Mouse (Mus musculus) splenic B cell, adult 2 months (primary cell): ENCODE data around the gene Cryba1.
"Not testable (repeated sequence)": the region's sequence is repeated elsewhere in the genome, so short reads cannot be mapped to it uniquely, and the experiment has no call there.

ENCODE experiments used
- DNase-seq: peaks from one replicate; pipeline ENCODE4 v3.0.0-alpha.2; 2011; ENCODE audit warnings: low read depth, low spot score
- H3K27me3 ChIP-seq: 2 replicates; pipeline ENCODE4 v1.6.1; 2012; ENCODE audit warnings: mild to moderate bottlenecking, low read length, moderate library complexity, mixed read lengths; ENCODE audit not compliant: control insufficient read depth, poor library complexity, insufficient read depth, severe bottlenecking
- H3K36me3 ChIP-seq: 2 replicates; pipeline ENCODE4 v1.6.1; 2012; ENCODE audit warnings: mild to moderate bottlenecking, low read length, moderate library complexity, mixed read lengths; ENCODE audit not compliant: control insufficient read depth, poor library complexity, insufficient read depth, severe bottlenecking

The Cryba1 gene

GRCm38 (mm10) chr11:77725183-77725582, at the start of gene Cryba1:
Gene Cryba1, minus strand, starts transcription at chr11:77725283.
- DNase-seq, result no peak
- Histone ChIP-seq H3K36me3 (no peaks in the 10 kb centered on the region), H3K27me3 (no peaks in the 10 kb centered on the region)

DNA sequence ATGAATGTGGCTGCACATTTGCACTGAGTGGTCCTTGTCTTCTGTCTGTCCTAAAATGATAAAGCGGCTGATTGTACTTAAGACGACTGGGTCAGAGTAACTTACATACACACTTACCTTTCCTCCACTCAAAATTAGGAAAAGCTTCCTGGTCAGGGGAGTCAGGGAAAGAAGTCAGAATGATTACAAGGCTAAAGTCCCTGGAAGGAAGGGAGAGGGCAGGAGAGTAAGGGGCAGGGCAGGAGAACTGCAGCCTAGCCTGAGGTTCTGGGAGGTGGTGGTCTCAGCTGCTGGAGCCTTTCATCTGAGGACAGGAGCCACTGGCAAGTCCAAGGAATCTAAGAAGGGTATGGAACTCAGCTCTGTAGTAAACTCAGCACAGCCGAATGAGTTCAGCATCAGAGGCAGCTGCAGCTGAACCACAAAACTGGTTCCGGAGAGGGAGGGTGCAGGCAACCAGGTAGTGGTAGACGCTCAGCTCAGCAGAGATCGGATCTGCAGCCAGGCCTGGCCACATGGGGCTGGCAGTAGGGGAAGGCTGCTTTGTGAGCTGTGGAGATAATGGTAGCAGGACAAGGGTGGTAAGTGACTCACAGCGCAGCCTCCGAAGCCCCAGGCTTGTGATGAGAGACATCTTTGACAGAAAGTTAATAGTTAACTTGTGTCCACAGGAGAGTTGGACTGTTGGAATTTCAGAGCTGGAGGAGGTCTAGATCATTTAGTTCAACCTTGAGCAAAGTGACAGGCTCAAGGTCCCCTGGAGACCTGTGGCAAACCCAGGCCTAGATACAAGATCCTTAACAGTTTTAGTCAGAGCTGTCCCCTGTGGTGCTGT, 47.0 kb upstream of the Cryba1 start:
- Histone ChIP-seq H3K36me3 (no peaks in the 10 kb centered on the region), H3K27me3 (no peaks in the 10 kb centered on the region)
- DNase-seq, result no peak

DNA sequence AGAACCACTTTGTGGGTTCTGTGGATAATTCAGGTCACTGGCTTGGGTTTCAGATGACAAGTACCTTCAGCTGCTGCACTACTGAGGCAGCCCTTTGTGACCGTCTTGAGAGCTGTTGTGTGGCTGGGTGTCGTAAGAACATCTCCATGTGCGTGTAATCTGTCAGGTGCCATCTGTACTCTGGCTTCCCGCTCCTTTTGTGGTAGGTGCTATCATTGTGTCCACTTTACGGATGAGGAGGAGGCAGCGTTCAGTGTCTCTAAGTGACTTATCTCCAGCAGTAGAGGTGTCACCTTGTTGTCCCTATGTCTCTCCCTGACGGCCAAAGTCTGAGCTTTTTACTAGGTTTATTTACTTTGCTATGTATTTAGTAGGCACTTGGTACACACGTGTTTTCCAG, 45.3 kb upstream of the Cryba1 start:
- H3K27me3 ChIP-seq, result no peaks in the 10 kb centered on the region
- H3K36me3 ChIP-seq, result no peaks in the 10 kb centered on the region
- DNase-seq, result no peak

DNA sequence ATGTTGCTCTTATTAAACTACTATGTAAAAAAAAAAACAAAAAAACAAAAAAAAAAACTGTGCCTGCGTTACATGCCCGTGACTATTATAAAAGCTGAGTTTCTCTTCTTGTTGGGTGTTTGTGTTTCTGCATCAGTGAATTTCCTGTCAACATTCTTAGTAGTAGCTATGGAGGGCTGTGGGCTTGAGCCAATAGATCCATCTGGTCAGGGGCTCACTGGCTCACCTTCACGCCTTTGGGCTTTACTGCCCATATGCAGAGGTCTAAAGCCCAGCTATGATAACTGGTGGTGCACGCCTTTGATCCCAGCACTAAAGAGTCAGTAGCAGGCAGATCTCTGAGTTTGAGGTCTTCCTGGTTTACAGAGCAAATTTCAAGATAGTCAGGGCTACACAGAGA, 44.4 kb upstream of the Cryba1 start:
- no peaks in the 10 kb centered on the region for H3K36me3 ChIP-seq
- DNase-seq, result no peak
- no peaks in the 10 kb centered on the region for H3K27me3 ChIP-seq

DNA sequence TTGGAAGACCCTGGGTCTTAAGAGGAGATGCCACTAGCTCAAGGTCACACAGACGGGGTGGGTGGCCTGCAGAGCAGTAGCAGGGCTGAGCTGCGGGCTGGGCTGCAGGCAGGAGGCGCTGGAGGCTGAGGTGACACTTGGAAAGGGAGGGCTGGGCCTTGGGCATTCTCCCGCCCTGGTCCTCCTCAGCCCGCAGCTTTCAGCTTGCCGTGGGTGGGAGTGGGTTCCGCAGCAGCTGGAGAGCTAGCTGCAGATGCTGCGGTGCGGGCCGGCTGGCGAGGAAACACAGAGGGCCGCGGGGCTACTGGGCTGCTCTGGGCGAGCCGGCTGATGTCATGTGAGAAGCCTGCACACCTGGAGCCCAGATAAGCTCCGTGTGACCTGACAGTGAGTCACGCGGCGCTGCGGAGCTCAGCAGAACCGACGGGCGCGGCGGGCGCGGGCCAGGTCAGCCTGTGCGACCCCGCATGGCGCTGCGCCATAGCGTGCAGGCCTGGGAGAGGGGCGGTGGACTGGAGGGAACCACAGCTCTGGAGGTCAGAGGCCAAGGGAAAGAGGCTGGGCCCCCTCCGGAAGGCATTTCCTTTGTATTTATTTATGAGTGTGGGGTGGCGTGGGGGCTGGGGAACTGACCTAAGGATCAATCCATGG, 41.4 kb upstream of the Cryba1 start:
- Histone ChIP-seq H3K27me3 (no peaks in the 10 kb centered on the region), H3K36me3 (no peaks in the 10 kb centered on the region)
- peak; percentile 35 for DNase-seq

DNA sequence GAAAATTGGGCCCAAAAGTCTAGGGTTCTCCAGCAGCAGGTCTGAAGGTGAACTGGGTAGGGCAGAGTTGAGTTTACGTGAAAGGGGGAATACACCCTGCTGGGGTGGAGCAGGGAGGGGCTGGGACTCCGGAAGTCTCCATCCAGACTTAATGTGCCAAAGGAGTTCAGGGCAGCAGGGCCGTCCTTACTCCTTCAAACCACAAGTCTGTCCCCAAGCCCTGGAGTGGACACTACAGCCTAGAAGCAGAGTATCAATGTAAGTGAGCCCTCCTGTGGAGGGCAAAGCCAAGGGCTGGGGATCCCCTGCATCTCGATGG, 40.3 kb upstream of the Cryba1 start:
- Histone ChIP-seq H3K27me3 (no peaks in the 10 kb centered on the region), H3K36me3 (no peaks in the 10 kb centered on the region)
- DNase-seq, result no peak

DNA sequence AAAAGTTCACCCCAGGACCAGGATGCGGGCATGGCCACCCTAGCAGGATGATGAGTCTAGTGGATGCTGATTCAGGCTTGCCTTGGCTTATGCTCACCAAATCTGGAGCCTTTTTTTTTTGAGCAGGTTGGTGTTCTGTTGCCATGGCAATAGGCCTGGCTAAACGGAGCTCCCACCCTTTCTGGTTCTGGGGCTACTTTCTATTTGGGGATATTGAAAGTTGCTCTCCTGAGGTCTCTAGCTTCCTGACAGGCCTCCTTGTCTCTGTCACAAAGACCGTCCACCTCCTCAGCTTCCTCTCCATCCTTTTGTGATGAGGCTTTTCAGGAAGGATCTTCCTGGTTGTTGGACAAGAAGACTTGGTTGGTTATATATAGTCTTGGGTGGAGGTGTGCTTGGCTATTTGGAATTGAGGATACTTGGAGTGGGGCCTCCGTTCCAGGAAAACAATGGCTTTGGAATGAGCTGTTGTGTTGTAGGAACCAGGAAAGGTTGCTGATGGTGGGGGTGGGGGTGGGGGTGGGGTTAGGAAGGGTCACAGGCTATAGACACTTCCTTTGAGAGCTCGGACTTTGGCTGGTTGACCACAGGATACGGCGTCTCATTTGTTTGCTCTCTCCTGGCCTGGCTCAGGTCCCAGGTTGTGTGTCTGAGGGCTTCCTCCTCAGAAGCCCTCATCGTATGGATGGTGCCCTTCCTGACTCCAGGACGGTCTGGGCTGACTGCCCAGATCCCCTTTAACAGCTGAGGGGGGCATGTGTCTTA, 39.8 kb upstream of the Cryba1 start:
- no peaks in the 10 kb centered on the region for H3K27me3 ChIP-seq
- H3K36me3 ChIP-seq, result no peaks in the 10 kb centered on the region
- no peak for DNase-seq

GRCm38 (mm10) chr11:77763673-77764340, 38.7 kb upstream of the Cryba1 start:
- DNase-seq, result no peak
- Histone ChIP-seq H3K36me3 (no peaks in the 10 kb centered on the region), H3K27me3 (no peaks in the 10 kb centered on the region)

DNA sequence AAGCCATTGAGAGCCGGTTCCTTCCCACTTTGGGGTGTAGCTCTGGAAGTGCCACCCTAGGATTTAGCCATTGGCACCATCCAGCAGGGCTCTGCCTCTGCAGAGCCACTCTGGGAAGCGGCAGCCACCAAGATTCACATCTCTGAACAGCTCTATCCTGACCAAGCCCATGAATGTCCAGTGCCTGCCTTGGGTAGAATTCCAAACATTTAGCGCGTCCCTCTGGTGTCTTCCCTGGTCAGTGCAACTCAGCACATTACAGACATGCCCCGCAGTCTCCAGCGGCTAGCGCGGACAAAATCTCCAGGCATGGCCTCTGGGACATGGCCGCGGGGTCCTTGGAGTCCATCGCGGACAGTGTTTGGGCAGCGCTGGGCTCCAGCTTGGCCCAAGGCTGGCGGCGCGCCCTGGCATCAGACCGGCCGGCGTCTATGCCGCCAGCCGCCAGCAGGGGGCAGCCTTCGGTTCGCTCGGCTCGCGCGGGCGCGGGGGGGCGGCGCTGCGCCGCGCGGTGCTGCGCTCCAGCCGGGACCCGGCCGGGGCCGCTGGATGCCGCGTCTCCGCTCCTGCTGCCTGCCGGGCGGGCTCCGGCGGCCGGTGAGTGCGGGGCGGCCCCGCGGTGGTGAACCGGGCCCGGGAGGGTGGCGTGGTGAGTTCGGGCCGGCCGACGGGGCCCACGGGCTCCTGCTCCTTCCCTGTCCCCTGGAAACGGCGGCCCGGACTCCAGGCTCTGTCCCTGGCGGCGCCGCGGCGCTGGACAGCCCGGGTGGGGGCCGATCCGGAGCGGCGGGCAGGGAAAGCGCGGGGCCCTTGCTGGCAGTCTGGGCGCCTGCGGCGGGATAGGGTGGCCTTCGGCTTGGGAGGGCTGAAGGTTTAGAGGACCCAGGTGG, 37.9 kb upstream of the Cryba1 start, which contains the start of gene Myo18a:
TSS of gene Myo18a (plus strand) at position 464 of the 890 bp plus-strand sequence.
- no peaks in the 10 kb centered on the region for H3K36me3 ChIP-seq
- no peaks in the 10 kb centered on the region for H3K27me3 ChIP-seq
- peak; percentile 83 for DNase-seq

DNA sequence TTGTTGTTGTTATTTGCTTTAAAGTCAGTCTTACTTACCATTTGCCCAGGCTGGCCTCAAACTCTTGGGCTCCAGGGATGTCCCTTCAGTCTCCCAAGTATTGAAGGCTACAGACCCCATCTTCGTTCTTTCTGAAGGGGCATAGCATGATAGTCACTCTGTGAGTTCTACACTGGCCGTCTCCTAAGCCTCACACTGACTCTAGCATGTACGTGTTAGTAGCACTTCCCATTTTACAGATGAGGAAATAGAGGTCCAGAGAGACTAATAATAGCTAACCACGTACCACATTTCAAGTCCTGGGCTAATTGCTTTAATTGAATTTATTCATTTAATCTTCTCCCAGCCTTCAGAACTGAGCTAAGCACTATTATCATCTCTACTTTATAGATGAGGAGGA, 34.9 kb upstream of the Cryba1 start:
- Histone ChIP-seq H3K27me3 (no peaks in the 10 kb centered on the region), H3K36me3 (no peaks in the 10 kb centered on the region)
- no peak for DNase-seq

- DNase-seq, result no peak
Measured at GRCm38 (mm10) chr11:77753469-77753868, 28.4 kb upstream of the Cryba1 start.

GRCm38 (mm10) chr11:77752525-77752924, 27.4 kb upstream of the Cryba1 start:
- Histone ChIP-seq H3K36me3 (no peaks in the 10 kb centered on the region), H3K27me3 (no peaks in the 10 kb centered on the region)
- DNase-seq, result no peak

More at GRCm38 (mm10) chr11:77753469-77753868, 28.4 kb upstream of the Cryba1 start:
- H3K27me3 ChIP-seq, result no peaks in the 10 kb centered on the region
- H3K36me3 ChIP-seq, result no peaks in the 10 kb centered on the region

GRCm38 (mm10) chr11:77748996-77749395, 23.9 kb upstream of the Cryba1 start:
- Histone ChIP-seq H3K27me3 (no peaks in the 10 kb centered on the region), H3K36me3 (no peaks in the 10 kb centered on the region)
- no peak for DNase-seq

- not testable (repeated sequence) for DNase-seq, H3K36me3 ChIP-seq, H3K27me3 ChIP-seq
Measured at GRCm38 (mm10) chr11:77747103-77747502, 22.0 kb upstream of the Cryba1 start.
